Mouse (Mus musculus) heart, adult 2 months (tissue): ENCODE results near the gene Bspry.

ENCODE experiments used
- CTCF ChIP-seq: fragments of 200-600 bp; IDR thresholded peaks from 2 replicates; pipeline ENCODE4 v1.8.1; 2022; ENCODE audit warnings: antibody characterized with exemption, mild to moderate bottlenecking, moderate library complexity
- POLR2A ChIP-seq: fragments of 200-500 bp; IDR thresholded peaks from 2 replicates; pipeline ENCODE4 v1.6.1; 2011; ENCODE audit warnings: mild to moderate bottlenecking, low read depth, low read length, control low read depth; ENCODE audit not compliant: insufficient read depth

- no peak for TF ChIP-seq CTCF
- no peak for TF ChIP-seq POLR2A
Measured at GRCm38 (mm10) chr4:62515490-62515889, 35.6 kb downstream of the Bspry start.
